Mouse (Mus musculus) intestine, postnatal 0 days (tissue): Measurements from ENCODE around the gene Usp12. TPM values are rescaled to one million over a fixed set of nuclear protein-coding genes. Genes with fewer than 3 reads are reported as not detected.

ENCODE experiments used
- ATAC-seq: fragments of 200-750 bp; cut with Nextera tagmentation; 2 replicates; pipeline ENCODE4 v1.8.0; 2017; ENCODE audit warnings: mild to moderate bottlenecking, moderate TSS enrichment, moderate library complexity
- H3K27ac ChIP-seq: fragments of 300-500 bp; sonication (generic); 2 replicates; pipeline ENCODE4 v1.5.1; 2014; ENCODE audit warnings: mild to moderate bottlenecking, low read depth, low read length, moderate library complexity
- H3K27me3 ChIP-seq: fragments of 300-500 bp; sonication (generic); replicated peaks from 2 replicates; pipeline ENCODE4 v1.6.1; 2014; ENCODE audit warnings: low read length, mixed read lengths; ENCODE audit not compliant: control insufficient read depth, insufficient read depth
- H3K36me3 ChIP-seq: fragments of 300-500 bp; sonication (generic); 2 replicates; pipeline ENCODE4 v1.6.1; 2014; ENCODE audit warnings: mild to moderate bottlenecking, moderate library complexity; ENCODE audit not compliant: control insufficient read depth, insufficient read depth
- H3K4me1 ChIP-seq: fragments of 300-500 bp; sonication (generic); replicated peaks from 2 replicates; pipeline ENCODE4 v1.6.1; 2014; ENCODE audit warnings: antibody characterized with exemption, low read length, mixed read lengths; ENCODE audit not compliant: control insufficient read depth, insufficient read depth
- H3K4me2 ChIP-seq: fragments of 300-500 bp; sonication (generic); replicated peaks from 2 replicates; pipeline ENCODE4 v1.6.1; 2014; ENCODE audit warnings: low read depth, mild to moderate bottlenecking, moderate library complexity
- H3K4me3 ChIP-seq: fragments of 300-500 bp; sonication (generic); 2 replicates; pipeline ENCODE4 v1.5.1; 2014; ENCODE audit warnings: low read depth, low read length
- H3K9ac ChIP-seq: fragments of 300-500 bp; sonication (generic); 2 replicates; pipeline ENCODE4 v1.6.1; 2014; ENCODE audit warnings: mild to moderate bottlenecking, low read depth, low read length
- H3K9me3 ChIP-seq: fragments of 300-500 bp; sonication (generic); 2 replicates; pipeline ENCODE4 v1.6.1; 2016; ENCODE audit warnings: mixed run types; ENCODE audit not compliant: control insufficient read depth
- CTCF ChIP-seq: sonication (generic); IDR thresholded peaks from 2 replicates; pipeline ENCODE4 v1.5.1; 2016; ENCODE audit warnings: low read depth, mild to moderate bottlenecking, control low read depth, antibody characterized with exemption, moderate library complexity
- WGBS: fragments of 180-500 bp; shearing (Covaris S2); extraction: QIAGEN DNeasy Blood & Tissue Kit; methylation state at CpG from one replicate; pipeline ENCODE4 v1.1.7; 2014; 5-methylcytosine and 5-hydroxymethylcytosine counted together
- polyA plus RNA-seq: library from polyadenylated mRNA; unstranded; fragments of >200 nt; fragmentation: Nextera tagmentation; extraction: Ambion mirVana; gene quantifications from 2 replicates; pipeline ENCODE4 v1.2.1, GENCODE M21; 2015

Usp12 gene
- polyA plus RNA-seq, 1 experiment from 2014 or later = 21.7 TPM

DNA sequence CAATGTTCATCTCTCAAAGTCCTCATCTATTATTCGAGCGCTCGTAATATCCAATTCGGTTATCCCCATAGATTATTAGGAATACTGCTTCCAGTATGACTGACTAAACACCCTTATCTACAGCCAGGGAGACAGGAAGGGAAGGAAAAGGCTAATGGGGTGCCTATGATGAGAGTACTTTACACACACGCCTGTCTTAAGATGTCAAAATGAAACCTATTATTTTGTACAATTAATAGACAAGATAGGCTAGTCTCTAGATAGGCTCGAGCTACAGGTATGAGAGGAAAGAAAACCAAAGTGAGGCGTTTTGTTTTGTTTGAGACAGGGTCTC, 37.6 kb upstream of the Usp12 start:
- TF ChIP-seq CTCF = no peak
- 47% methylated on average over 7 of the region's 7 CpGs for WGBS
- no peaks in the 10 kb centered on the region for H3K9me3 ChIP-seq
- peaks cover 30% of the 10 kb centered on the region for H3K36me3 ChIP-seq
- H3K4me3 ChIP-seq = peak overlapping the region; percentile 74
- peak overlapping the region; percentile 77; the same call in 1 of the 2 replicates for H3K9ac ChIP-seq
- H3K4me1 ChIP-seq = no peaks in the 10 kb centered on the region; the same call in 1 of the 2 replicates
- peak; percentile 14; the same call in 1 of the 2 replicates for ATAC-seq
- H3K27me3 ChIP-seq = no peaks in the 10 kb centered on the region
- H3K27ac ChIP-seq = peak overlapping the region; percentile 79
- peak overlapping the region; percentile 64 for H3K4me2 ChIP-seq

DNA sequence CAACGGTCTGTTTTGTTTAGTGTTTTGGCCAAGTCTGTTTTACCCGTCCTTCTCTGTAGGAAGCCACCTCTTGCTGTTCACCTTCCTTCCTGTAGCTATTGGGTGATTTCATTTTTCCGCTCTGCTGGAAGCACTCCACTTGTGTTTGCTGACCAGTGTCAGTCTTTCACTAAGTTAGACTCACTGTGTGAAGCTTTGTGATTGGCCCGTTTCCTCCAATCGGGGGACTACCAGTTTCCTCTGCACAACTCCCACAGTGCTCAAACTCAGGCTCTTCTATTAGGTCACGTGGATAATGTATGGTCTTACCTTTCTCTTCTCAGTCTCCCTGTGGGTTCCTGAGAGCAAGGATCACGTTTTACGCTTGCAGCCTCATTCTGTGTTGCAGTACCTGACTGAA, 34.7 kb upstream of the Usp12 start:
- Histone ChIP-seq H3K4me1 (no peaks in the 10 kb centered on the region; the same call in 1 of the 2 replicates), H3K9ac (no peak overlapping the region), H3K27me3 (no peaks in the 10 kb centered on the region), H3K4me3 (no peak overlapping the region), H3K4me2 (no peak overlapping the region), H3K36me3 (0 out of 2 replicates have a peak, but pooled peaks cover under 1% of the 10 kb centered on the region), H3K27ac (no peak overlapping the region), H3K9me3 (no peaks in the 10 kb centered on the region)
- no peak for ATAC-seq
- TF ChIP-seq CTCF = no peak
- WGBS = 53% methylated on average over 8 of the region's 8 CpGs

GRCm38 (mm10) chr5:146823005-146823404, 28.2 kb upstream of the Usp12 start:
- H3K4me2 ChIP-seq = no peak overlapping the region
- no peaks in the 10 kb centered on the region for H3K9me3 ChIP-seq
- H3K4me3 ChIP-seq = no peak overlapping the region
- H3K9ac ChIP-seq = no peak overlapping the region
- no peak for ATAC-seq
- no peaks in the 10 kb centered on the region for H3K36me3 ChIP-seq
- no peak for TF ChIP-seq CTCF
- WGBS = 88% methylated on average over 5 of the region's 5 CpGs
- H3K27ac ChIP-seq = no peak overlapping the region
- H3K27me3 ChIP-seq = no peaks in the 10 kb centered on the region
- no peaks in the 10 kb centered on the region for H3K4me1 ChIP-seq

GRCm38 (mm10) chr5:146818906-146819623, 24.3 kb upstream of the Usp12 start:
- Histone ChIP-seq H3K36me3 (no peaks in the 10 kb centered on the region), H3K4me3 (no peak overlapping the region), H3K9ac (no peak overlapping the region), H3K4me1 (no peaks in the 10 kb centered on the region), H3K27ac (no peak overlapping the region), H3K27me3 (no peaks in the 10 kb centered on the region), H3K9me3 (no peaks in the 10 kb centered on the region), H3K4me2 (no peak overlapping the region)
- ATAC-seq = no peak
- no peak for TF ChIP-seq CTCF
- 67% methylated on average over 8 of the region's 8 CpGs for WGBS

DNA sequence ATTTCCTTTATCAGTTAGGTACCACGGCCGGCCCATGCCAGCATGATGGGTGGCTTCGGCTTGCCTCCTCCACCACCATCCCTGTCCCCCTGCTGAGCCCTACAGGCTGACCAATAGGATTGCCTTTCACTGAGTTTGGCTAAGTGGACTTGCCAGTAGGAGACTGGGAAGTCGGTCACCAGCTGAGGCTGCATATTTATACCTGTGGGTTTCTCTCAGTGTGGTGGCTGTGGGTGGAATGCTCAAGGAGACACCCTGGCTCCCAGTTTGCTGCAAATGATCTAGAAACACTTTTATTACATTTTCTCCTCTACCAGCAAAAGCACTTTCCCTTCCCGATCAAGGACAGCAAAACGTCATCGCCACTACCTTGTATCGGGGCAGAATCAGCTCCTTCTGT, 22.8 kb upstream of the Usp12 start:
- no peak for TF ChIP-seq CTCF
- ATAC-seq = no peak
- no peaks in the 10 kb centered on the region for H3K27me3 ChIP-seq
- no peaks in the 10 kb centered on the region for H3K36me3 ChIP-seq
- H3K4me1 ChIP-seq = no peaks in the 10 kb centered on the region
- no peak overlapping the region for H3K4me3 ChIP-seq
- H3K9me3 ChIP-seq = no peaks in the 10 kb centered on the region
- H3K9ac ChIP-seq = no peak overlapping the region
- WGBS = 85% methylated on average over 8 of the region's 8 CpGs
- no peak overlapping the region for H3K4me2 ChIP-seq
- no peak overlapping the region for H3K27ac ChIP-seq

DNA sequence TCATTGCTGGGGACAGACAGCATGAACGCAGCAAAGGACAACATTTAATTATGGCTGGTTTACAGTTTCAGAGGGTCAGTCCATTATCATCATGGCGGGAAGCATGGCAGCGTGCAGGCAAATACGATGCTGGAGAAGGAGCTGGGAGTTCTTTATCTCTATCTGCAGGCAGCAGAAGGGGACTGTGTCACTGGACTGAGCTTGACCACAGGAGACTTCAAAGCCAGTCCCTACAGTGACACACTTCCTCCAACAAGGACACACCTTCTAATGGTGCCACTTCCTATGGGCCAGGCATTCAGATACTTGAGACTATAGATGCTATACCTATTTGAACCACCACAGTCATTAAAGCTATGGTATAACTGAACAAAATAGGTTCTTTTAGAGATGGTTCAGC, 20.6 kb upstream of the Usp12 start:
- Histone ChIP-seq H3K9ac (no peak overlapping the region), H3K27me3 (no peaks in the 10 kb centered on the region), H3K4me3 (no peak overlapping the region), H3K4me2 (no peak overlapping the region), H3K36me3 (no peaks in the 10 kb centered on the region), H3K4me1 (no peaks in the 10 kb centered on the region), H3K9me3 (no peaks in the 10 kb centered on the region), H3K27ac (no peak overlapping the region)
- WGBS = 81% methylated on average over 4 of the region's 4 CpGs
- no peak for TF ChIP-seq CTCF
- no peak for ATAC-seq

GRCm38 (mm10) chr5:146813421-146813820, 18.6 kb upstream of the Usp12 start:
- WGBS = 88% methylated on average over 4 of the region's 4 CpGs
- H3K9ac ChIP-seq = no peak overlapping the region
- no peaks in the 10 kb centered on the region for H3K36me3 ChIP-seq
- no peak overlapping the region for H3K27ac ChIP-seq
- no peak overlapping the region for H3K4me2 ChIP-seq
- no peak overlapping the region for H3K4me3 ChIP-seq
- no peaks in the 10 kb centered on the region for H3K27me3 ChIP-seq
- no peaks in the 10 kb centered on the region for H3K9me3 ChIP-seq
- TF ChIP-seq CTCF = peak; percentile 31; the same call in 1 of the 2 replicates
- H3K4me1 ChIP-seq = no peaks in the 10 kb centered on the region
- no peak for ATAC-seq
